Comparison of ENCODE assay signal across 8 mouse cellular contexts in the genomic region with DNA sequence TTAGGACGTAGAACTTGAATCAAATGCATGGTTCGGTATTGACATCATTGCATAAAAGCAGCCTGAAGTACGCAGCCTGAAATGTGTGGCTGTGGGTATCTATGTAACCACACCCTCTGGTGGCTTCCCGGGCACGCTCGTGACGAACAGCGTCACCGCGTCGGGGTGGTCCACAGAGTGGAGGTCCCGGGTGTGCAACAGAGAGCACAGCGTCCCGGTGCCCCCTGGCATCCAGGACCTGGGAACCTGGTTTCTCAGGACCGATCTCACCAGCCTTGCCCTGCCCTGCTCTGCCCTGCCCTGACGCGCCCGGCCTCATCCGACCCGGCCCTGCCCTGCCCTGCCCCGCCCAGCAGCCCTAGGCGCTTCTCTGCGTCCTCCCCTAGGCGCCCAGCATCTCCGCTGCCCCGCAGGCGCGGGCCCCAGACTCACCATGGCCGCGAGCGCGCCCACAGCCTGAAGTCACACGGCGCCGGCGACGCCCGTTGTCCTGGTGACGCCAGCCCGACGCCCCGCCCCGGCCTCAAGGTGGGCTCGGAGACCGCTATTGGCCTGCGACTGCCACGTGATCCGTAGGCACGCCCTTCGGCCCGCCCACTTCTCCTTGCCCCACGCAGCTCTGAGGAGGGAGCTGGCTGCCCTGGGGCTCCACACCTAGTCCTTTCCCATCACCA. TPM values are rescaled to one million over a fixed set of nuclear protein-coding genes. Genes with fewer than 3 reads are reported as not detected.
DNase-seq lines count a peak whose midpoint lies in the region; ATAC-seq lines count a peak whose summit lies in the region.

No protein-coding gene starts in this region.

- DNase-seq in cerebellum, postnatal 4 days (ENCODE audit: low spot score in 2 of 2), result peak; percentile 73 to 81
- peak; percentile 12 for DNase-seq in gastrocnemius, adult 18-20 months (ENCODE audit: low spot score)
- DNase-seq in hindlimb bud, embryonic 11.5 days (ENCODE audit: extremely low spot score, low read depth, low spot score), result peak; percentile 10
- peak; percentile 58 to 90 for DNase-seq in left cerebral cortex, adult 8-10 months (ENCODE audit: low spot score in 2 of 2)
- DNase-seq in right cerebral cortex, adult 18-20 months, result peak; percentile 94
- peak; percentile 11 for DNase-seq in urinary bladder, postnatal 25 days (ENCODE audit: low spot score)

- peak; percentile 86 for ATAC-seq in activated CD4-positive, CD25-positive, alpha-beta regulatory T cell, adult 4 months
- ATAC-seq in megakaryocyte, adult 5-6 weeks (ENCODE audit: poor library complexity, severe bottlenecking), result peak; percentile 85

RNA-seq across cellular contexts. Expression of a gene that starts 19.6 kb away (rescaled TPM):
- polyA plus RNA-seq in activated CD4-positive, CD25-positive, alpha-beta regulatory T cell, adult 4 months (2017; shearing (Covaris generic)), result 1 to 10 TPM; 2.1 to 2.6 TPM
- total RNA-seq in gastrocnemius, adult 18-20 months (2021), result 1 to 10 TPM in 1 of 2 experiments, under 1 TPM in 1; 0.34 to 1.1 TPM
- 10 to 100 TPM; 50.5 to 55.5 (median 52.4) TPM for total RNA-seq in left cerebral cortex, adult 8-10 months (2022)
- 3.5 TPM in 2 replicates for total RNA-seq in megakaryocyte, adult 5-6 weeks (2015)
- total RNA-seq in megakaryocyte, adult 5-6 weeks (2017), result 3.8 and 6.7 TPM in 2 replicates

RNA-seq across cellular contexts. Expression of a gene that starts 30.5 kb away (rescaled TPM):
- polyA plus RNA-seq in activated CD4-positive, CD25-positive, alpha-beta regulatory T cell, adult 4 months (2017; shearing (Covaris generic)), result not detected
- total RNA-seq in gastrocnemius, adult 18-20 months (2021), result under 1 TPM; 0.57 to 0.81 TPM
- total RNA-seq in left cerebral cortex, adult 8-10 months (2022), result 1 to 10 TPM; 7.9 to 9.8 (median 8.4) TPM
- total RNA-seq in megakaryocyte, adult 5-6 weeks (2015), result 0.32 TPM in 1 of 2 replicates, not detected in the other
- total RNA-seq in megakaryocyte, adult 5-6 weeks (2017), result not detected in 2 replicates

Comparison
In these comparisons a context has a peak if more than half of its experiments do, and no peak if none do; other contexts are left out.
1. Peak in every context shown above with its lines: DNase-seq and ATAC-seq.
2. DNase-seq: peak in every context shown above with its lines; median percentile 94 in right cerebral cortex, adult 18-20 months; 77 in cerebellum, postnatal 4 days; 74 in left cerebral cortex, adult 8-10 months; 12 in gastrocnemius, adult 18-20 months; 11 in urinary bladder, postnatal 25 days; 10 in hindlimb bud, embryonic 11.5 days.
3. RNA of a gene that starts 19.6 kb away (total RNA-seq): 50.5 to 55.5 TPM in left cerebral cortex, adult 8-10 months; 3.5 to 6.7 TPM in megakaryocyte, adult 5-6 weeks and 0.34 to 1.1 TPM in gastrocnemius, adult 18-20 months; every median in the first group is over 4 times any median in the second.
4. RNA of a gene that starts 30.5 kb away (total RNA-seq): 7.9 to 9.8 TPM in left cerebral cortex, adult 8-10 months; 0.57 to 0.81 TPM in gastrocnemius, adult 18-20 months and 0.32 TPM in megakaryocyte, adult 5-6 weeks; every median in the first group is over 4 times any median in the second.